Mouse (Mus musculus) lung, postnatal 0 days (tissue): ENCODE results near the gene Mgat5.

Experiments
- CTCF ChIP-seq: IDR thresholded peaks from 2 replicates; pipeline ENCODE4 v1.5.1; 2016; ENCODE audit warnings: antibody characterized with exemption, mild to moderate bottlenecking
- EP300 ChIP-seq: IDR thresholded peaks from 2 replicates; pipeline ENCODE4 v1.6.1; 2016; ENCODE audit warnings: antibody characterized with exemption, mild to moderate bottlenecking, control low read depth

DNA sequence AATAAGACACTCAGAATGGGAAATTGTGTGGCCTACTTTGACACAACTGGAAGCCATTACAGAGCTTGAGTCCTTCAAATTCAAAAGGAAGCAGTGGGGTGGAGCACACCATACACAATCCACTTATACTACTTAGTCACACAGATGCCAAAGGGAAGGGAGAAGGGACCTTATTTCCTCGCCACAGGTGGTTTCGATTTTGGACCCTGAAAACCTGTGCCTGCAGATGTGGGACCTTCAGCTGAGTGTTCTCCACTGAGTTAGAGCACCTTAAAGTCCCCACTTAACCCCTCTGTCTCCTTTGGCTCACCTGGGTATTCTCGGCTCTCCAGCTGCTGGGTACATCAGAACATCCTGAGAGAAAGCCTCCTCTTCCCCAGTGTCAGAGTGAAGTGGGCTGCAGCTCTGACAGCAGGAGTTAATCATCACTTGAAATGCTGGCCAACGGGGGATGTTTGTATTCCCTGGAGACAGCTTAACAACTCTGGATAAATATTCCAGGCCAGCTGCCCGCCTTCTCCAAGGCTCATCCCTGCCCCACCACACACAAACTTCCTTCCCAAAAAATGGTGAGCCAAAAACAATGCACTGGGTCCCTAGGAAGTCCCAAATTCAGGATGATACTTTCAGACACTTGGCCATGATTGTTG lies 240.1 kb downstream of the Mgat5 start:
- TF ChIP-seq CTCF, result no peak
- no peak for TF ChIP-seq EP300
